Mouse (Mus musculus) liver, adult 2 months (tissue): ENCODE data around the gene Gm28043.

ENCODE experiments used
- CTCF ChIP-seq: fragments of 200-500 bp; IDR thresholded peaks from 2 replicates; pipeline ENCODE4 v1.5.1; 2011; ENCODE audit warnings: low read depth, low read length, control low read depth
- POLR2A ChIP-seq: fragments of 200-500 bp; IDR thresholded peaks from 2 replicates; pipeline ENCODE4 v1.6.1; 2011; ENCODE audit warnings: low read length, control low read depth; ENCODE audit not compliant: insufficient read depth; ENCODE audit errors: extremely low read depth

- no peak for TF ChIP-seq CTCF
- TF ChIP-seq POLR2A, result no peak
These were observed 116.7 kb downstream of the Gm28043 start for GRCm38 (mm10) chr17:29731266-29731952.
